Mouse (Mus musculus): ENCODE measurements around the gene Cldn13.

DNA sequence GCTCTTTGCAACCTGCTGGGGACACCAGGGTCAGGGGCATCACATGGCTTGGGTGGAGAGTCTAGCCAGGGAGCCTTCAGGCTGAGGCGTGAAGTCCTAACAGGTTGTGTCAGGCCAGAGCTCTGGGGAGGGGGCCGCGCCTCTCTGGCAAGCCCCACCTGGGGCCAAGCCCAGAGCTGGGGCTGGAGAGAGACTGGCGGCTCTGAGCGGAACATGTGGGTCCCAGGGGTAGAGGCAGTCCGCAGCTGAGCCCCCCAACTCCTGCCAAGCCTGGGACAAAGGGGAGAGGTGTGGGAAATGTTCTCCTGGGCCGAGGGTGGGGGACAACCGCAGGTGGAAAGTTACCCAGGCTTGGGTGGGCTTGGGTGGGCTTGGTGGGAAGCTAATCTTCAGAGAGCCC is 18.4 kb downstream of the Cldn13 start:
- no peak for TF ChIP-seq CTCF (IDR thresholded peaks at IDR 0.05; ENCODE audit: borderline replicate concordance, insufficient read depth, low read length)
- no peak for TF ChIP-seq POLR2A (IDR thresholded peaks at IDR 0.05; ENCODE audit: low read depth, low read length)
